ENCODE assay signal across 22 mouse cellular contexts in the genomic region with DNA sequence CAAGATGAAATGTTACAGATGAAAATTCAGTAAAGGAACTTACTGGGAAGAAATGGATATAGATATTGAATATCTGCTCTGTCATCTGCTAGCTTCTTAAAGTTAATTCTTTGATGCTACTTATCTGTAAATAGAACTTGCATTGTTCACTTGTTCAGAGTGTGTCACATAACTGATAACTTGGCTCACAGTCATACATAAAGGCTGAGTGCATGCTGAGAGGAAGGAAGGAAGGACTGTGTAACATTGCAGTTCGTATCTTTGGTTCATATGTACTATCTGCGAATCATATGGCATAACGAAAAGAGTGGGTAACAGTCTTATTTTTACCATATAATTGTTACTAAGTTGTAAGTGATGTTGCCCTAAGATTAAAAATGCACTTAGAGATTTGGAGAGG. TPM values are rescaled to one million over a fixed set of nuclear protein-coding genes. Genes with fewer than 3 reads are reported as not detected.
A peak's percentile ranks its signal among the peaks of the same experiment; 100 is the strongest.
DNase-seq lines count a peak whose midpoint lies in the region; ATAC-seq and TF ChIP-seq lines count a peak whose summit lies in the region.
"Had no signal": no experiment of that assay in that cellular context is flagged by ENCODE, and none has a peak within 500 bp of the region (broad histone marks: within the 10 kb centered on the region; RNA-seq: fewer than 3 reads in every experiment).

No protein-coding gene starts in this region.

- H3K4me3 ChIP-seq in liver, embryonic 12.5 days, result no peak overlapping the region
- H3K4me3 ChIP-seq in G1E (ENCODE audit: low read depth, low read length), result no peak overlapping the region
- no peak overlapping the region for H3K4me3 ChIP-seq in liver, embryonic 16.5 days (ENCODE audit: low read depth, low read length)
- no peak overlapping the region for H3K4me3 ChIP-seq in hindbrain, embryonic 11.5 days (ENCODE audit: low read depth, low read length)
- H3K4me3 ChIP-seq: embryonic facial prominence, embryonic 10.5 days; embryonic facial prominence, embryonic 13.5 days; erythroblast, embryonic 14.5 days; forebrain, embryonic 12.5 days; forebrain, embryonic 15.5 days; hindbrain, embryonic 13.5 days had no signal

- H3K4me2 ChIP-seq in liver, embryonic 12.5 days, result no peak overlapping the region
- H3K4me2 ChIP-seq in liver, embryonic 16.5 days (ENCODE audit: low read depth, low read length), result no peak overlapping the region
- no peak overlapping the region for H3K4me2 ChIP-seq in hindbrain, embryonic 11.5 days (replicated peaks; ENCODE audit: low read depth, low read length)
- H3K4me2 ChIP-seq: embryonic facial prominence, embryonic 13.5 days; forebrain, embryonic 12.5 days; forebrain, embryonic 15.5 days; heart, embryonic 11.5 days; hindbrain, embryonic 13.5 days had no signal

- no peaks in the 10 kb centered on the region for H3K9me3 ChIP-seq in liver, embryonic 12.5 days (replicated peaks)
- no peaks in the 10 kb centered on the region for H3K9me3 ChIP-seq in G1E (replicated peaks)
- H3K9me3 ChIP-seq in liver, embryonic 16.5 days (replicated peaks; ENCODE audit: control insufficient read depth, low read length), result no peaks in the 10 kb centered on the region
- H3K9me3 ChIP-seq in hindbrain, embryonic 11.5 days (ENCODE audit: control insufficient read depth, low read length), result no peaks in the 10 kb centered on the region
- H3K9me3 ChIP-seq: embryonic facial prominence, embryonic 10.5 days; embryonic facial prominence, embryonic 13.5 days; forebrain, embryonic 12.5 days; forebrain, embryonic 15.5 days; hindbrain, embryonic 13.5 days had no signal

- peaks cover 45% of the 10 kb centered on the region for H3K36me3 ChIP-seq in liver, embryonic 12.5 days
- H3K36me3 ChIP-seq in G1E (replicated peaks), result peaks cover 61% of the 10 kb centered on the region
- H3K36me3 ChIP-seq in liver, embryonic 16.5 days (ENCODE audit: control insufficient read depth, insufficient read depth), result no peaks in the 10 kb centered on the region
- H3K36me3 ChIP-seq in hindbrain, embryonic 11.5 days (ENCODE audit: control insufficient read depth, insufficient read depth, low read length), result no peaks in the 10 kb centered on the region

- peak; percentile 69; the same call in 1 of the 2 replicates for ATAC-seq in liver, embryonic 12.5 days
- ATAC-seq in G1E (ENCODE audit: extremely low read depth, insufficient number of reproducible peaks, low FRiP score, poor library complexity, severe bottlenecking), result peak; percentile 80
- ATAC-seq in liver, embryonic 16.5 days (ENCODE audit: low read depth), result peak; percentile 62
- no peak for ATAC-seq in hindbrain, embryonic 11.5 days (ENCODE audit: low FRiP score)
- ATAC-seq: forebrain, embryonic 15.5 days; hindbrain, embryonic 16.5 days had no signal

- H3K4me1 ChIP-seq in liver, embryonic 12.5 days, result peaks cover 9% of the 10 kb centered on the region; the same call in 1 of the 2 replicates
- peaks cover 19% of the 10 kb centered on the region; the same call in 1 of the 2 replicates for H3K4me1 ChIP-seq in G1E (ENCODE audit: insufficient read depth, low read depth, low read length)
- H3K4me1 ChIP-seq in liver, embryonic 16.5 days (ENCODE audit: control insufficient read depth, low read depth, low read length), result no peaks in the 10 kb centered on the region
- H3K4me1 ChIP-seq in hindbrain, embryonic 11.5 days (replicated peaks; ENCODE audit: control insufficient read depth, insufficient read depth, low read length), result no peaks in the 10 kb centered on the region
- H3K4me1 ChIP-seq: embryonic facial prominence, embryonic 10.5 days; embryonic facial prominence, embryonic 13.5 days; forebrain, embryonic 12.5 days; forebrain, embryonic 15.5 days; hindbrain, embryonic 13.5 days had no signal

- TF ChIP-seq CTCF in G1E (IDR thresholded peaks at IDR 0.05; ENCODE audit: low read depth, low read length), result no peak

- H3K27ac ChIP-seq in liver, embryonic 12.5 days, result no peak overlapping the region
- no peak overlapping the region for H3K27ac ChIP-seq in liver, embryonic 16.5 days (ENCODE audit: low read length)
- H3K27ac ChIP-seq in hindbrain, embryonic 11.5 days (ENCODE audit: low read depth, low read length), result no peak overlapping the region
- H3K27ac ChIP-seq: embryonic facial prominence, embryonic 10.5 days; embryonic facial prominence, embryonic 13.5 days; forebrain, embryonic 12.5 days; forebrain, embryonic 15.5 days; hindbrain, embryonic 13.5 days had no signal

- no peaks in the 10 kb centered on the region for H3K27me3 ChIP-seq in liver, embryonic 12.5 days (replicated peaks)
- H3K27me3 ChIP-seq in G1E (ENCODE audit: insufficient read depth, low read length), result no peaks in the 10 kb centered on the region
- no peaks in the 10 kb centered on the region for H3K27me3 ChIP-seq in liver, embryonic 16.5 days (ENCODE audit: control insufficient read depth, insufficient read depth, low read depth, low read length)
- H3K27me3 ChIP-seq in hindbrain, embryonic 11.5 days (ENCODE audit: control insufficient read depth, insufficient read depth, low read length), result no peaks in the 10 kb centered on the region
- H3K27me3 ChIP-seq: embryonic facial prominence, embryonic 13.5 days; forebrain, embryonic 12.5 days; forebrain, embryonic 15.5 days; hindbrain, embryonic 13.5 days had no signal

- no peak overlapping the region for H3K9ac ChIP-seq in liver, embryonic 12.5 days
- no peak overlapping the region for H3K9ac ChIP-seq in liver, embryonic 16.5 days (ENCODE audit: low read depth, low read length)
- H3K9ac ChIP-seq in hindbrain, embryonic 11.5 days (ENCODE audit: low read depth, low read length), result no peak overlapping the region
- H3K9ac ChIP-seq: embryonic facial prominence, embryonic 13.5 days; forebrain, embryonic 12.5 days; forebrain, embryonic 15.5 days; hindbrain, embryonic 13.5 days had no signal

- no peak for DNase-seq in liver
- no peak for DNase-seq in G1E (ENCODE audit: low spot score)
- no peak for DNase-seq in lung, postnatal 14 days
- no peak for DNase-seq in hindbrain, embryonic 11.5 days (ENCODE audit: low spot score)
- DNase-seq: adrenal gland, adult 2 months; adrenal gland, postnatal 14 days; cerebellum, adult 11 months; cerebellum, adult 2 months; cerebellum, postnatal 10 days; cerebellum, postnatal 36 days; embryo, embryonic 11 days; gastrocnemius, postnatal 14 days had no signal

- 54% methylated on average over 3 of the region's 3 CpGs for WGBS in liver, embryonic 12.5 days (ENCODE audit: insufficient replicate concordance)
- 34% methylated on average over 3 of the region's 3 CpGs for WGBS in liver, embryonic 16.5 days (ENCODE audit: insufficient replicate concordance)
- 95% methylated on average over 3 of the region's 3 CpGs for WGBS in hindbrain, embryonic 11.5 days

RNA-seq across cellular contexts. Expression of gene Glmn, which starts 23.6 kb away (rescaled TPM):
- 10.3 and 12.2 TPM in 2 replicates for polyA plus RNA-seq in liver, embryonic 12.5 days (2016; fragmentation: Nextera tagmentation; extraction: Ambion mirVana)
- 25.3 and 29.9 TPM in 2 replicates for total RNA-seq in G1E (2014; fragmentation: Nextera tagmentation)
- 14.9 and 20.0 TPM in 2 replicates for total RNA-seq in G1E (2017)
- polyA plus RNA-seq in G1E (2012), result 0.50 and 0.87 TPM in 2 replicates
- polyA plus RNA-seq in liver, embryonic 16.5 days (2015; fragmentation: Nextera tagmentation; extraction: Ambion mirVana), result 6.5 and 6.9 TPM in 2 replicates
- 34.7 and 34.9 TPM in 2 replicates for polyA plus RNA-seq in hindbrain, embryonic 11.5 days (2014; fragmentation: Nextera tagmentation; extraction: Ambion mirVana)

RNA-seq across cellular contexts. Expression of gene Rpap2, which starts 24.2 kb away (rescaled TPM):
- polyA plus RNA-seq in liver, embryonic 12.5 days (2016; fragmentation: Nextera tagmentation; extraction: Ambion mirVana), result 9.1 and 10.6 TPM in 2 replicates
- total RNA-seq in G1E (2014; fragmentation: Nextera tagmentation) (29.0 and 42.8 TPM in 2 replicates), G1E (2017) (29.6 and 35.0 TPM in 2 replicates)
- polyA plus RNA-seq in G1E (2012), result 1.3 and 4.5 TPM in 2 replicates
- 5.2 and 5.4 TPM in 2 replicates for polyA plus RNA-seq in liver, embryonic 16.5 days (2015; fragmentation: Nextera tagmentation; extraction: Ambion mirVana)
- polyA plus RNA-seq in hindbrain, embryonic 11.5 days (2014; fragmentation: Nextera tagmentation; extraction: Ambion mirVana), result 21.3 and 23.2 TPM in 2 replicates
